Mouse (Mus musculus) intestine, postnatal 0 days (tissue): Measurements from ENCODE around the gene Fank1. TPM values are rescaled to one million over a fixed set of nuclear protein-coding genes. Genes with fewer than 3 reads are reported as not detected.

Experiments used
- ATAC-seq: fragments of 200-750 bp; cut with Nextera tagmentation; 2 replicates; pipeline ENCODE4 v1.8.0; 2017; ENCODE audit warnings: mild to moderate bottlenecking, moderate TSS enrichment, moderate library complexity
- H3K27ac ChIP-seq: fragments of 300-500 bp; sonication (generic); 2 replicates; pipeline ENCODE4 v1.5.1; 2014; ENCODE audit warnings: mild to moderate bottlenecking, low read depth, low read length, moderate library complexity
- H3K27me3 ChIP-seq: fragments of 300-500 bp; sonication (generic); replicated peaks from 2 replicates; pipeline ENCODE4 v1.6.1; 2014; ENCODE audit warnings: low read length, mixed read lengths; ENCODE audit not compliant: control insufficient read depth, insufficient read depth
- H3K36me3 ChIP-seq: fragments of 300-500 bp; sonication (generic); 2 replicates; pipeline ENCODE4 v1.6.1; 2014; ENCODE audit warnings: mild to moderate bottlenecking, moderate library complexity; ENCODE audit not compliant: control insufficient read depth, insufficient read depth
- H3K4me1 ChIP-seq: fragments of 300-500 bp; sonication (generic); replicated peaks from 2 replicates; pipeline ENCODE4 v1.6.1; 2014; ENCODE audit warnings: antibody characterized with exemption, low read length, mixed read lengths; ENCODE audit not compliant: control insufficient read depth, insufficient read depth
- H3K4me2 ChIP-seq: fragments of 300-500 bp; sonication (generic); replicated peaks from 2 replicates; pipeline ENCODE4 v1.6.1; 2014; ENCODE audit warnings: low read depth, mild to moderate bottlenecking, moderate library complexity
- H3K4me3 ChIP-seq: fragments of 300-500 bp; sonication (generic); 2 replicates; pipeline ENCODE4 v1.5.1; 2014; ENCODE audit warnings: low read depth, low read length
- H3K9ac ChIP-seq: fragments of 300-500 bp; sonication (generic); 2 replicates; pipeline ENCODE4 v1.6.1; 2014; ENCODE audit warnings: mild to moderate bottlenecking, low read depth, low read length
- H3K9me3 ChIP-seq: fragments of 300-500 bp; sonication (generic); 2 replicates; pipeline ENCODE4 v1.6.1; 2016; ENCODE audit warnings: mixed run types; ENCODE audit not compliant: control insufficient read depth
- CTCF ChIP-seq: sonication (generic); IDR thresholded peaks from 2 replicates; pipeline ENCODE4 v1.5.1; 2016; ENCODE audit warnings: low read depth, mild to moderate bottlenecking, control low read depth, antibody characterized with exemption, moderate library complexity
- WGBS: fragments of 180-500 bp; shearing (Covaris S2); extraction: QIAGEN DNeasy Blood & Tissue Kit; methylation state at CpG from one replicate; pipeline ENCODE4 v1.1.7; 2014; 5-methylcytosine and 5-hydroxymethylcytosine counted together
- polyA plus RNA-seq: library from polyadenylated mRNA; unstranded; fragments of >200 nt; fragmentation: Nextera tagmentation; extraction: Ambion mirVana; gene quantifications from 2 replicates; pipeline ENCODE4 v1.2.1, GENCODE M21; 2015

The Fank1 gene
- polyA plus RNA-seq, 1 experiment from 2014 or later = 0.42 TPM

DNA sequence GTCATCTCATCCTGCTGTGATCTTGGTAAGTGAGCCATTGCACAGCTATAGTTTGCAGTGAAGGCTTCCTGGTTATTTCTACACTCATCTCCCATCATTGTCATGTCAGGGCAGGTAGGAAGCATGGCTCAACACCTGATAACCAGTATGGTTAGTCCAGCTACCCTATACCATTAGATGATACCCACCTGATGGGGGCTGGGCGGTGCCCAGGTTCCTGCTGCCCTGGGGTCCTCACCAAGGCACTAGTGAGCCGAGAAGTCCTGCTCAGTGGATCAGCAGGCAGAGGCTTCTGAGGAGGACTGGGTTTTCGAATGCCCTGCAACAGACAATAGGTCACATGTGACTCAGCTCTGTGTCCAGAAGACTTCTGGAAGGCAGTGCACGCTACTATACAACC lies 113.3 kb downstream of the Fank1 start:
- Histone ChIP-seq H3K27ac (no peak overlapping the region), H3K4me3 (no peak overlapping the region), H3K9ac (no peak overlapping the region), H3K4me2 (no peak overlapping the region), H3K9me3 (no peaks in the 10 kb centered on the region), H3K4me1 (no peaks in the 10 kb centered on the region), H3K27me3 (no peaks in the 10 kb centered on the region), H3K36me3 (no peaks in the 10 kb centered on the region)
- TF ChIP-seq CTCF = no peak
- ATAC-seq = no peak
- WGBS = 89% methylated on average over 4 of the region's 4 CpGs

DNA sequence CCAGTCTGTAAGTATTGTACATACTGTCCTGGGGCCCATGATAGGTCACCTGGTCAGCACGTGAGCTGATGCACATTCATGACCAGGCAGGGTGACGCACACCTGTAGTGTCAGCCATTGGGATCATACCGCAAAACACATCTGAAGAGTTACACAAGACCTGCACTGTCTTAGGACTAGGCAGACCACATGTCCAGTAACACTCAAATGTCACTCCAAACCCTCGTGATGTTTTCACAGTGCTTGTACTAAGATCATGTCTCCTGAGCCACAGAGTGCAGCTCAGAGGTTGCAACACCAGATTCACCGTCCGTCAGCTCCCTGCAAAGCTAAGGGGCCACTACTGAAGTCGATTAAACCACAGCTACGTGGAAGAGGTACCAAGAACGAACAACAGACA lies 114.6 kb downstream of the Fank1 start:
- Histone ChIP-seq H3K4me1 (no peaks in the 10 kb centered on the region), H3K4me2 (no peak overlapping the region), H3K9ac (no peak overlapping the region), H3K9me3 (no peaks in the 10 kb centered on the region), H3K36me3 (no peaks in the 10 kb centered on the region), H3K4me3 (no peak overlapping the region), H3K27ac (no peak overlapping the region), H3K27me3 (no peaks in the 10 kb centered on the region)
- WGBS = 88% methylated on average over 9 of the region's 9 CpGs
- TF ChIP-seq CTCF = no peak
- no peak for ATAC-seq

DNA sequence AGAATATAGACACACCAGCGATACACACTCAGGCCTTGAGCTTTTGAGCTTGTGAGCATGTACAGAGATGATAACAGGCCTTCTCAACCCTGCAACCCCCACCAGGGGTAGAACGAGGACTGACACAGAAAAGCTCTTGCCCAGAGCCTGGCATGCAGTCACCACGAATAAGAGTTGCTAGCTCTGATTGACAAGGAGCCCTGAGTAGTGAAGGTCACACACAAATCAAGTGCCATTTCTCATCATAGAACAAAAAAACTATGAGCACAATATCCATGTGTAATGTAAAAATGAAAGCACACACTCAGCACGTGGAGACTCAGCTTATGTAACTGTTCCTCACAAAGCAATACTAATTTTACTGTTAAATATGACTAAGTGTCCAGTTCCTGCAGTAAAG lies 115.1 kb downstream of the Fank1 start:
- Histone ChIP-seq H3K36me3 (no peaks in the 10 kb centered on the region), H3K9ac (no peak overlapping the region), H3K4me3 (no peak overlapping the region), H3K9me3 (no peaks in the 10 kb centered on the region), H3K27ac (no peak overlapping the region), H3K27me3 (no peaks in the 10 kb centered on the region), H3K4me2 (no peak overlapping the region), H3K4me1 (no peaks in the 10 kb centered on the region)
- ATAC-seq = no peak
- WGBS = 68% methylated on average over 4 of the region's 4 CpGs
- TF ChIP-seq CTCF = no peak

GRCm38 (mm10) chr7:133899391-133899790 lies 122.7 kb downstream of the Fank1 start:
- Histone ChIP-seq H3K36me3 (no peaks in the 10 kb centered on the region), H3K27ac (no peak overlapping the region), H3K4me2 (no peak overlapping the region), H3K4me3 (no peak overlapping the region), H3K9me3 (no peaks in the 10 kb centered on the region), H3K9ac (no peak overlapping the region), H3K27me3 (no peaks in the 10 kb centered on the region), H3K4me1 (no peaks in the 10 kb centered on the region)
- ATAC-seq = no peak
- 81% methylated on average over 4 of the region's 4 CpGs for WGBS
- TF ChIP-seq CTCF = no peak

DNA sequence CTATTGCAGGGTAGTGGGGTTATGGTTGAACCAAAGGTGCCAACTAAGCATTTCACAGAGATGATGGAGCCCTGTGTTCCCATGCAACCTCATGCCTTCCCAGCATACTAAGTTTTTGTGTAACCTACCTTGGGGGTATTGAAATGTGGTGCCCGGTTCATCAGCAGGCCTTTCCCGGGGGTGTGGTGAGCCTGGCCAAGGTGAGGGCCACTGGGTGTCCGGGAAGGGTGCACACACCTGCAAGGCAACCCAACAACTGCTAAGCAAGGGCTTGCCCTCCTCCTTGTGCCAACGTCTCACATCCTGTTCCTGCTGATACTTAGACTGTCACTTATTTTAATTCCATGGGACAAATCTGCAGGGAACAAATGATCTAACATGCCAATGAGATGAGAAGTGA lies 132.3 kb downstream of the Fank1 start:
- H3K4me1 ChIP-seq = no peaks in the 10 kb centered on the region
- no peak for TF ChIP-seq CTCF
- H3K36me3 ChIP-seq = no peaks in the 10 kb centered on the region
- H3K9me3 ChIP-seq = no peaks in the 10 kb centered on the region
- no peak overlapping the region for H3K9ac ChIP-seq
- WGBS = 89% methylated on average over 4 of the region's 4 CpGs
- H3K4me2 ChIP-seq = no peak overlapping the region
- no peak for ATAC-seq
- H3K4me3 ChIP-seq = no peak overlapping the region
- no peaks in the 10 kb centered on the region for H3K27me3 ChIP-seq
- H3K27ac ChIP-seq = no peak overlapping the region

GRCm38 (mm10) chr7:133909833-133910375 lies 133.2 kb downstream of the Fank1 start:
- no peak overlapping the region for H3K9ac ChIP-seq
- H3K4me3 ChIP-seq = no peak overlapping the region
- no peaks in the 10 kb centered on the region for H3K9me3 ChIP-seq
- H3K27ac ChIP-seq = no peak overlapping the region
- H3K36me3 ChIP-seq = no peaks in the 10 kb centered on the region
- no peak for TF ChIP-seq CTCF
- no peaks in the 10 kb centered on the region for H3K27me3 ChIP-seq
- H3K4me1 ChIP-seq = no peaks in the 10 kb centered on the region
- ATAC-seq = no peak
- WGBS = 31% methylated on average over 7 of the region's 7 CpGs
- no peak overlapping the region for H3K4me2 ChIP-seq

DNA sequence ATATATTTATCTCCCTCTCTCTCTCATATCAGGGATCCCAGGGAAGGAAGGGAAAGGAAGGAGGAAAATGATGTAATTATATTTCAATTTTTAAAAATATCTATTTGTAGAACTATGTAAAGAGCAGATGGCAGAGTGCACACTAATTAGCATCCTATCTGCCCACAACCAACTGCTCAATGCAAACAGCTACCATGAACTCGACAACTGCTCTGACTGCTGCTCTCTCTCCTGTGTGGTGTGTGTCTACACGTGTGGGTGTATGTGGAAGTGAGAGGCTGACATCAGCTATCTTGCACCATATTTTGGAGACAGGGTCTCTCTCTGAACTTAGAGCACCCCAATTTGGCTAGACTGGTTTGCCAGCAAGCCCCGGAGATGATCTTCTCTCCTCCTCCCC lies 135.2 kb downstream of the Fank1 start:
- Histone ChIP-seq H3K9ac (no peak overlapping the region), H3K4me1 (no peaks in the 10 kb centered on the region), H3K4me3 (no peak overlapping the region), H3K36me3 (no peaks in the 10 kb centered on the region), H3K9me3 (no peaks in the 10 kb centered on the region), H3K4me2 (no peak overlapping the region), H3K27me3 (no peaks in the 10 kb centered on the region), H3K27ac (no peak overlapping the region)
- TF ChIP-seq CTCF = no peak
- ATAC-seq = no peak
- 83% methylated on average over 3 of the region's 3 CpGs for WGBS
